13 mouse cellular contexts compared by ENCODE assay signal in genomic region chr11:113950904-113951615, GRCm38 (mm10).
DNase-seq lines count a peak whose midpoint lies in the region; ATAC-seq and TF ChIP-seq lines count a peak whose summit lies in the region.
"Had no signal": no experiment of that assay in that cellular context is flagged by ENCODE, and none has a peak within 500 bp of the region (broad histone marks: within the 10 kb centered on the region; RNA-seq: fewer than 3 reads in every experiment).

No protein-coding gene starts in this region.

- H3K27me3 ChIP-seq in kidney, adult 2 months (replicated peaks; ENCODE audit: control insufficient read depth, insufficient read depth, low read length): no peaks in the 10 kb centered on the region
- H3K27me3 ChIP-seq in hindbrain, embryonic 13.5 days: no peaks in the 10 kb centered on the region
- no peaks in the 10 kb centered on the region for H3K27me3 ChIP-seq in neural tube, embryonic 12.5 days (replicated peaks)
- no peaks in the 10 kb centered on the region for H3K27me3 ChIP-seq in liver, embryonic 11.5 days (replicated peaks; ENCODE audit: control insufficient read depth, insufficient read depth, low read length)
- H3K27me3 ChIP-seq: liver, embryonic 12.5 days had no signal

- no peaks in the 10 kb centered on the region for H3K9me3 ChIP-seq in hindbrain, embryonic 13.5 days
- 0 out of 2 replicates have a peak, but pooled peaks cover 8% of the 10 kb centered on the region for H3K9me3 ChIP-seq in neural tube, embryonic 12.5 days
- 0 out of 2 replicates have a peak, but pooled peaks cover 2% of the 10 kb centered on the region for H3K9me3 ChIP-seq in liver, embryonic 11.5 days (ENCODE audit: control insufficient read depth, low read length)
- H3K9me3 ChIP-seq: liver, embryonic 12.5 days had no signal

- no peak overlapping the region for H3K4me3 ChIP-seq in kidney, adult 2 months (ENCODE audit: insufficient read depth, low read depth, low read length)
- no peak overlapping the region for H3K4me3 ChIP-seq in hindbrain, embryonic 13.5 days
- no peak overlapping the region for H3K4me3 ChIP-seq in neural tube, embryonic 12.5 days
- no peak overlapping the region for H3K4me3 ChIP-seq in liver, embryonic 11.5 days (ENCODE audit: low read depth, low read length)
- H3K4me3 ChIP-seq: liver, embryonic 12.5 days had no signal

- TF ChIP-seq CTCF in kidney, adult 2 months (conservative IDR thresholded peaks at IDR 0.05; ENCODE audit: insufficient read depth, insufficient read length, low read depth, low read length): no peak

- H3K4me2 ChIP-seq in hindbrain, embryonic 13.5 days: peak overlapping the region; percentile 32; the same call in 1 of the 2 replicates
- H3K4me2 ChIP-seq in neural tube, embryonic 12.5 days (replicated peaks): peak overlapping the region; percentile 25; the same call in 1 of the 2 replicates
- no peak overlapping the region for H3K4me2 ChIP-seq in liver, embryonic 11.5 days
- H3K4me2 ChIP-seq: liver, embryonic 12.5 days had no signal

- H3K27ac ChIP-seq in kidney, adult 2 months (ENCODE audit: insufficient read depth, low read depth, low read length): no peak overlapping the region
- H3K27ac ChIP-seq in hindbrain, embryonic 13.5 days: peak overlapping the region; percentile 50
- H3K27ac ChIP-seq in neural tube, embryonic 12.5 days: peak overlapping the region; percentile 42; the same call in 1 of the 2 replicates
- no peak overlapping the region for H3K27ac ChIP-seq in liver, embryonic 11.5 days (ENCODE audit: low read depth, low read length)
- H3K27ac ChIP-seq: liver, embryonic 12.5 days; macrophage had no signal

- WGBS in kidney, adult 2 months: 62% methylated on average over 7 of the region's 7 CpGs
- 39% methylated on average over 7 of the region's 7 CpGs for WGBS in hindbrain, embryonic 13.5 days
- WGBS in neural tube, embryonic 12.5 days: 45% methylated on average over 7 of the region's 7 CpGs
- 69% methylated on average over 7 of the region's 7 CpGs for WGBS in liver, embryonic 11.5 days

- TF ChIP-seq POLR2A in kidney, adult 2 months (IDR thresholded peaks at IDR 0.05; ENCODE audit: low read depth, low read length): no peak

- H3K36me3 ChIP-seq in kidney, adult 2 months (ENCODE audit: control insufficient read depth, insufficient read depth, low read length): no peaks in the 10 kb centered on the region
- no peaks in the 10 kb centered on the region for H3K36me3 ChIP-seq in hindbrain, embryonic 13.5 days
- H3K36me3 ChIP-seq in neural tube, embryonic 12.5 days: no peaks in the 10 kb centered on the region
- no peaks in the 10 kb centered on the region for H3K36me3 ChIP-seq in liver, embryonic 11.5 days (ENCODE audit: control insufficient read depth, insufficient read depth, low read length)
- H3K36me3 ChIP-seq: liver, embryonic 12.5 days had no signal

- DNase-seq in kidney, adult 2 months: peak; percentile 8
- DNase-seq in kidney, postnatal 25 days: no peak
- DNase-seq in cerebellum, postnatal 36 days: peak; percentile 17 to 23
- DNase-seq in liver, embryonic 11.5 days (ENCODE audit: low spot score): no peak
- DNase-seq in heart, adult 11 months: no peak
- DNase-seq in gastrocnemius, postnatal 25 days: no peak
- DNase-seq: adrenal gland, postnatal 14 days; layer of hippocampus, postnatal 36 days had no signal

- H3K9ac ChIP-seq in hindbrain, embryonic 13.5 days: no peak overlapping the region
- no peak overlapping the region for H3K9ac ChIP-seq in neural tube, embryonic 12.5 days
- no peak overlapping the region for H3K9ac ChIP-seq in liver, embryonic 11.5 days (ENCODE audit: low read depth, low read length)
- H3K9ac ChIP-seq: liver, embryonic 12.5 days had no signal

- ATAC-seq in hindbrain, embryonic 13.5 days (ENCODE audit: low FRiP score): peak; percentile 65; the same call in 1 of the 2 replicates
- peak; percentile 38; the same call in 1 of the 2 replicates for ATAC-seq in neural tube, embryonic 12.5 days (ENCODE audit: low FRiP score, low read depth)
- ATAC-seq in liver, embryonic 11.5 days (replicated peaks; ENCODE audit: low FRiP score): no peak
- ATAC-seq: liver, embryonic 12.5 days; Patski had no signal

- H3K4me1 ChIP-seq in kidney, adult 2 months (ENCODE audit: control insufficient read depth, insufficient read depth, low read length): no peaks in the 10 kb centered on the region
- H3K4me1 ChIP-seq in hindbrain, embryonic 13.5 days (replicated peaks): peaks cover 37% of the 10 kb centered on the region
- peaks cover 30% of the 10 kb centered on the region for H3K4me1 ChIP-seq in neural tube, embryonic 12.5 days
- no peaks in the 10 kb centered on the region for H3K4me1 ChIP-seq in liver, embryonic 11.5 days (replicated peaks; ENCODE audit: control insufficient read depth, insufficient read depth, low read length)
- H3K4me1 ChIP-seq: liver, embryonic 12.5 days had no signal

Comparison
In these comparisons a context has a peak if more than half of its experiments do, and no peak if none do; other contexts are left out.
1. DNase-seq: peak in kidney, adult 2 months (single experiment) and cerebellum, postnatal 36 days (2 of 2); none in kidney, postnatal 25 days (0 of 2), liver, embryonic 11.5 days (single experiment), heart, adult 11 months (single experiment) and gastrocnemius, postnatal 25 days (single experiment).
2. H3K27ac ChIP-seq: peak in hindbrain, embryonic 13.5 days (single experiment) and neural tube, embryonic 12.5 days (single experiment); none in kidney, adult 2 months (single experiment) and liver, embryonic 11.5 days (single experiment).